Mouse (Mus musculus) thymus, postnatal 36 days (tissue): ENCODE measurements around the gene Gzmm.

ENCODE experiments used
- DNase-seq, 2 experiments: peaks; one replicate each; pipeline ENCODE4 v3.0.0; 2022; ENCODE audit warnings: mixed read lengths in 2 of 2

The Gzmm gene

DNA sequence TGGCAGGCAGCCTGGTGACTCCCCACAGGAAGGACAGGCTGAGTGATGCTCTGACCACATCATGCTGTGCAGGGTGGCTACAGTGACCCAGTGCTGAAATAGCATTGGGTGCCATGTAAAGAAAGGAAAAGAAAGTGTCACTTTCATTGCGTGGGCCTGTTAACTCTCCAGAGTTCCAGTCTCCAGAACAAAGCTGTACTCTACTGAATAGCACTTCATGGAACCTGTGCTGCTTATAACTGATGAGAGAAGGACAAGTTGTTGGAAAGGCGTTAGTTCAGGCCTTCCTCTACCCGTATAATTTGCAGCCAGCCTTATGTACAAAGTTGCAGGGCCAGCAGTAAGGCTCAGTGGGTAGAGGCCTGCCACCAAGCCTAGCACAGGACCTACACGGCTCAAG, at the start of gene Gzmm:
TSS of gene Gzmm (plus strand) at position 301 of the 400 bp plus-strand sequence.
- no peak for DNase-seq

DNA sequence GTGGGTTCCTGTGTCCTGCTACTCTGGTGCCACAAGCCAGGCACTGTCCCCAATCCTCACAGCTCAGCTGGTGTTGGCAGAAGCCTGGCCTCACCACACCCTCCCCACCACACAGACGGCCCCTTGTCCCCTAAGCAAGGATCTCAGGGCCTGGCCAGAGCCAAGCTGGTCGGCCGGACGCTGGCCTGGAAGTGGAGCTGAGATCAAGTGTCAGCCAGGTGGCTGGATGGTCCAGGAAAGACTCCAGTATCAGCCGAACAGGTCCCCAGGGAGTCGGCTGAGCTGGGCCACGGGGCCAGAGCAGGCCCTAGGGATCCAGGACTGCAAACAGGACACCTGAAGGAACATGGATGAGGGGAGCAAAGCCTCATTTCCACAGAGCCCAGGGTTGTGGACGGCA, 43.1 kb upstream of the Gzmm start, which contains the start of gene Odf3l2:
TSS of gene Odf3l2 (minus strand) at position 28 of the 400 bp plus-strand sequence.
- DNase-seq, result no peak

DNA sequence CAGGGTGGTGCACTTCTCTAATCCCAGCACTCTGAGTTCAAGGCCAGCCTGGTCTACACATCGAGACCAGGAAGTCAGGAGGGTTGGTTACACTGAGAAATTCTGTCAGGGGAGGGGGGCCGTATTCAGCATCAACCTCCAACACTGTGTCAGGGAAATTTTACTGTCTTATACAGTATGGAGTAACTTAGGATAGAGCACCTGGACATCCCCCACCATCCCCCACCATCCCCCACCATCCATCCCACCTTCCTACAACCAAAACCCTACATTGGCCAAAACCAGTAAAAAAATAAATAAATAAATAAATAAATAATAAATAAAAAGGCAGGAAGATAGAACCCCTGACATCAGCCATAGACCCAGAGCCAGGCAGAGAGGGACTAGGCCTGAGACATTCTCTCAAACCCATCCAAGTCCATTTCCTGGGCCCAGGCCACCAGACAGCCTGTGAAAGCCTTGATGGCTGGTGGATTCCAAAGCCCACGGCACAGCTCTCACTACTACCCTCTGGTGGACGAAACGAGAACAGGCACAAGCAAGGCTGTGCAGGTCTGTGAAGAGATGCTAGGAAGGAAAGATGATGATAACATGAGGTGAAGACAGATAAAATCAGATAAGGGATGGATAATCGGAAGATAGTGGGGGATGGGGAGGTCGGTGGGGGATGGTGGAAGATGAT, 39.6 kb upstream of the Gzmm start:
- DNase-seq, result peak; percentile 51 to 58

DNA sequence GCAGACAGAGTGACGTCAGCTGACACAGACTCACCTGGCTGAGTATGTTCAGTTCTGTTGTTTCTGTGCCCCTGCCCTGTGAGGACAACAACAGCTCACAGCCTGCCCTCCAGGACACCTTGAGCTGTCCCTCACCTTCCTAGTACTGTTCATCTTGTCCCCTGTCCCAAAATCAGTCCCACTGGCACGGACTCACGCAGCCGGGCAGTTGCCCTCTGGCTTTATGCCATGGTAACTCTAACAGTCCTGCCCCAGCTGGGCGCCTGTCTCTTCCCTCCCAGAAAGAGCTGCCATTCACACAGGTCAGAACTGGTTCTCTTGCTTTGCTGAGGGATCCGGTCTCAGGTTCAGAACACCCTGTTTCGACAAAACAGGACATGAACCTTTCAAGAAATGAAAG, 36.0 kb upstream of the Gzmm start:
- DNase-seq, result no peak

DNA sequence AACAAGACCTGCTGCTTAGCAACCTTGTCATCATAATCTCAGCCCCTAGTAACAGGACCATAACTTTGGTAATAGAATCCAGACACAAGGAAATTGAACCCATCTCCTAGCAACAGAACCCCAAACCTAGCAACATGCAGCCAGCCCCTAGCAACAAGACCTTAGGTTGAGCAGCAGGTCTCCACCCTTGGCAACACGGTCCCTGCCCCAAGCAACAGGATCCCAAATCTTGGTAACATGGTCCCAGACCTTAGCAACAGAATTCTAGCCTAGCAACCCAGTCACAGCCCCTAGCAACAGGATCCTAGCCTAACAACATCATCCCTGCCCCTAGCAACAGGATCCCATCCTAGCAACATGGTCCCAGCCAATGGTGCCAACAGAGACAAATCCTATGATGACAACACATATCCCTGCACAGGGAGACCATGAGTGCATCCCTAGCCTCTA, 33.8 kb upstream of the Gzmm start:
- DNase-seq, result no peak

DNA sequence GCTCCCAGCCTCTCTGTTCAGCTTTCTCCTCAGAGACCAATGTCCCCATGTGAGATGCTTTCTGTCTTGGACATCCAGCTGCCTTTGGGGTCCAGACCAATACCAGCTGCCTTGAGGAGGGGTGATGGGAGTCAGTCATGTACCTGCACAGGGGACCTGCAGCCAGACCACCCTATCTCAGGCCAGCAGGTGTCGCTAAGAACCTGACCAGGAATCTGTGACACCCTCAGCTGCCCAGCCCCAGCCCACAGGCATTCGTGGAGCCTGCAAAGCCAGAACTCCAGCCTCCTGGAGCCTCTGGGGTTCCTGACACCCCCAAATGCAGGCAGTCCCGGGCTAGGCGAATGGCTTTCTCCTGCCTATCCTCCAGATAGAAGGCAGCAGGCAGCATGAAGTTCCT, 30.0 kb upstream of the Gzmm start:
- DNase-seq, result peak; percentile 36 to 48

DNA sequence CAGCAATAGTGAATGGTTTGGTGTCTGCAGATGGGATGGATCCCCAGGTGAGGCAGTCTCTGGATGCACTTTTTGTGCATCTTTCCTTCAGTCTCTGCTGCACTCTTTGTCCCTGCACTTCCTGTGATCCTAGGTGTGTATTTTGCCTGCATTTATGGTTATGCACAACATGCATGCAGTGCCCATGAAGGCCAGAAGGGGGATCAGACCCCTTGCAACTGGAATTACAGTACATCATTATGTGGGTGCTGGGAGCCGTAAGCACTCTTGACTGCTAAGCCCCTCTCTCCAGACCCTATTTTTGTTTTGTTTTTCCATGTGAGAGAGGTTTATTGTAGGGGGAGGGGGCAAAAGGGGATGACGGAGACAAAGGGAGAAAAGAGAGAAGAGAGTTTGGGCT, 28.5 kb upstream of the Gzmm start:
- no peak for DNase-seq

DNA sequence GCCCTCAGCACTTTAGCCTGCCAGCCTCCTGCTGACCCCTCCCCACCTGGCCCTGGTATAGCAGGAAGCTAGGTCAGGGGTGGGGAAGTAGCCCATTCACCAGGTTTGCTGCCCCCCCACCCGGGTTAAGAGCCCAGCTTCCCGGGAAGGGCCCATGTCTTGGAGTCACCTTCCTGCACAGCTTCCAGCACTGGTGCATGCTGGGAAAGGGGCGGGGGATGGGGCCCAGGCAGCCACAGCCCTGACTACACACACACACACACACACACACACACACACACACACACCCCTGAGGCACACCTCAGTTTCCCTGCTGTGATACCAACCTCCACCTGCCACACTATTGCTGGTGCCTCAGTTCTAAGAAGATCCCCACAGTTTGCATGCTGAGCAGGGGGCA, 27.0 kb upstream of the Gzmm start:
- DNase-seq, result no peak

DNA sequence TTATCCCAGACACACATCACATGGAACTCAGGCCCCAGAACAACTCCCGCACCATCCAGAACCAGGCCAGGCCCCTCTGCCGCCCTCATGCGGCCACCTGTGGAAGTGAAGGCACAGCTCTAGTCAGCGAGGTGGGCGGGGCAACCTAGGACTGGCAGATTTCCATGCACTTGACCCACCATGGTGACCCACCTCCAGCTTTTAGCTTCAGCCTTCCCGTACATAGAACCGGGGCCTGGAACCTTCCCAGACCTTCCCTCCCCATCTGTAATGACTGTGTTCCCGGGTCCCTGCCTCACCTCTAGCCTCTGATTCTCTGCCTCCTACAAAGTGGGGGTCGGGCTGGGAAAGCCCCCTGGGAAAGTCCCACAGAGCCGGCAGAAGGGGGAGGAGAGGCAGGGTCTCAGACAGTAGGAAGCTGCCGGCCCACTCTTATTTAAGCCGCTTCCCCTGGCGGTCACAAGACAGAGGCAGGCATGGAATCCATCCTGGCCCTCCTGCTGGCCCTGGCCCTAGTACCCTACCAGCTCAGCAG, 24.6 kb upstream of the Gzmm start, which contains the start of gene Madcam1:
TSS of gene Madcam1 (plus strand) at position 429 of the 535 bp plus-strand sequence.
- peak; percentile 67 to 76 for DNase-seq

DNA sequence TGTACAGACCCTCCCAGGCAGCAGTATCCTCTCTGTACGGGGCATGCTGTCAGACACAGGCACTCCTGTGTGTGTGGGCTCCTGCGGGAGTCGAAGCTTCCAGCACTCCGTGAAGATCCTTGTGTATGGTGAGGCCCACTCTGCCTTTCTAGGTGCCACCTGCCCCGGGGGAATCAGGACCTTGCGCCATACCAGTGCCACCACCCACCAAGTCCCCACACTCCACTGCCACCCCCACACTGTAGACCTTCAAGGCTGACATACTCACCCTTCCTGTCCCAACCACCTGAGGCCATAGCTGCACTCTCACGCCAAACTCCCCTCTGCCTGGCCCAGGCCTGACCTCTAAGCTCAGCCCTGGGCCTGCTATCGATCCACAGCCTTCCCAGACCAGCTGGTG, 23.8 kb upstream of the Gzmm start:
- DNase-seq, result no peak

DNA sequence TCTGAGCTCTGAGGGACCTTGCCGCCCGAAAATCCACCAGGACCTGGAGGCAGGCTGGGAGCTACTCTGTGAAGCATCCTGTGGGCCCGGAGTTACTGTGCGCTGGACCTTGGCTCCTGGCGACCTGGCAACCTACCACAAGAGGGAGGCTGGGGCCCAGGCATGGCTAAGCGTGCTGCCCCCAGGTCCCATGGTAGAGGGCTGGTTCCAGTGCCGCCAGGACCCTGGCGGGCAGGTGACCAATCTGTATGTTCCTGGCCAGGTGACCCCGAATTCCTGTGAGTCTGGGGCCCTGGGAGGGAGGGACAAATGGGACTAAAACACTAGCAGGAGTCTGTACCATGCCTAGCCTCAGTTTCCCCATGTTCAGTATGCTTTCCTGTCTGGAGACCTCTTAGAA, 22.3 kb upstream of the Gzmm start:
- peak in 1 of 2 experiments; percentile 15 for DNase-seq

DNA sequence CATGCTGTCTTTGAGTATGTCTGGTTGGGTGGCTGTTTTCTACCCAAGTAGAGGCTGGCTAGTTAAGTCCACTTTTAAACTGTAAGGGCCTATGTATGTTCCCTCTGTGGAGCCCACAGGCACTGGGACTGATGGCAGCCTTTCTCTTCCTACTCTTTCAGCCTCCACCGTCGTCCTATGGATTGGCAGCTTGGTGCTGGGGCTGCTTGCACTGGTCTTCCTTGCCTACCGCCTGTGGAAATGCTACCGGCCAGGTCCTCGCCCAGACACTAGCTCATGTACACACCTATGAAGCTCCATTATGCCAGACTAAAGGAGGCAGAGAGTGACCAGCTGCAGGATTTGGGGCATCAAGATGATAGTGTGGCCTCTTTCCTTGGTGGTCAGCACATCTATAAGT, 20.7 kb upstream of the Gzmm start:
- DNase-seq, result peak in 1 of 2 experiments; percentile 17

DNA sequence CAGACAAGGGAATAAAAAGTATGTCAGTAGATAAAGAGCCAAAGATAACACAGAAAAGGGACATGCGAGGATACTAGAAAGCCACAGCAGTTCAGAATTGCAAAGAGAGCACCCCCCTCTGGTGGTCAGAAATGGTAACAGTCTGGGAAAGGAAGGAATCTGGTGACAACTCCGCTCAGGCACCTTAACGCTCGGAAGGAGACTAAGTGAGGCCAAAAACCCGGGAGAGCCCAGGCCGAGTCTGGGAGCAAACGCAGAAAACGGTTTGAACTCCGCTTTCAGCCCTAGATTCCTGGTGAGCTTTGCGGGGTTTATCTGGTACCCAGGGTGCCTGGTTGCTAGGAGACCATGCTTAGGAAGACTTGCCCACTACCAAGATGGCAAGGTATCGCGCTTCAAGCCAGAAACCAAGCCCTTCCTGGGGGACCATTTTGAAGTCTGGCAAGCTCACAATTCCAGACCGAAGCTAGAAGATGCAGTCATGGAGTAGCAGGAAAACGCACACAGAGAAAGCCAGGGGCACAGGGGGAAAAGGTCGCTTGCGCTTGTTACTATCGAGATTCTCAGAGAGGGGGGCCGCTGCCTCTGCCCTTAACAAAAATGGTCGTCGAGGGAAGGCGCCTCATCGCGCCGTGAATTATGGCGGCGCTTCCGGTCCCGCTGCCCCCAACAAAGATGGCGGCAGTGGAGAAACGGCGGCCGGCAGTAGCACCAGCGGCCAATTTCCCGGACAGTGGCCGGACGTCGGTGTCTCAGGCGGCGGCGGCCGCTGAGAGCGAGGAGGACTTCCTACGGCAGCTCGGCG, 19.8 kb upstream of the Gzmm start, which contains the start of gene Tpgs1:
TSS of gene Tpgs1 (plus strand) at position 599 of the 805 bp plus-strand sequence.
- DNase-seq, result peak; percentile 84 to 86

DNA sequence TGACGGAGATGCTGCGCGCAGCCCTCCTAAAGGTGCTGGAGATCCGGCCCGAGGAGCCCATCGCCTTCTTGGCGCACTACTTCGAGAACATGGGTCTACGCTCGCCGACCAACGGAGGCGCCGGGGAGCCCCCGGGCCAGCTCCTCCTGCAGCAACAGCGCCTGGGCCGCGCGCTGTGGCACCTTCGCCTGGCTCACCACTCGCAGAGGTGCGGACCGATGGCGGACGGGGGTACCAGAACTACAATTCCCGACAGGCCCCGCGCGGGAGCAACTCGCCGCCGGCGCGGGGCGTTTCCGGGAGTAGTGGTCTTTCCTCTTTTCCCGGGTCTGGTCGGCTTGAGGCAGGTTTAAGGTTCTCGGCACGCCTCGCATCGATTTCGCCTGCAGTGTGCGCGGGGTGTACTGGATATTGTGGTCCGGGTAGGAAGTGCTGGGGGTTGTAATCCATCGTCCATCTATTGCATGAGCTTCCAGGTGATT, 19.2 kb upstream of the Gzmm start:
- peak; percentile 79 to 82 for DNase-seq

DNA sequence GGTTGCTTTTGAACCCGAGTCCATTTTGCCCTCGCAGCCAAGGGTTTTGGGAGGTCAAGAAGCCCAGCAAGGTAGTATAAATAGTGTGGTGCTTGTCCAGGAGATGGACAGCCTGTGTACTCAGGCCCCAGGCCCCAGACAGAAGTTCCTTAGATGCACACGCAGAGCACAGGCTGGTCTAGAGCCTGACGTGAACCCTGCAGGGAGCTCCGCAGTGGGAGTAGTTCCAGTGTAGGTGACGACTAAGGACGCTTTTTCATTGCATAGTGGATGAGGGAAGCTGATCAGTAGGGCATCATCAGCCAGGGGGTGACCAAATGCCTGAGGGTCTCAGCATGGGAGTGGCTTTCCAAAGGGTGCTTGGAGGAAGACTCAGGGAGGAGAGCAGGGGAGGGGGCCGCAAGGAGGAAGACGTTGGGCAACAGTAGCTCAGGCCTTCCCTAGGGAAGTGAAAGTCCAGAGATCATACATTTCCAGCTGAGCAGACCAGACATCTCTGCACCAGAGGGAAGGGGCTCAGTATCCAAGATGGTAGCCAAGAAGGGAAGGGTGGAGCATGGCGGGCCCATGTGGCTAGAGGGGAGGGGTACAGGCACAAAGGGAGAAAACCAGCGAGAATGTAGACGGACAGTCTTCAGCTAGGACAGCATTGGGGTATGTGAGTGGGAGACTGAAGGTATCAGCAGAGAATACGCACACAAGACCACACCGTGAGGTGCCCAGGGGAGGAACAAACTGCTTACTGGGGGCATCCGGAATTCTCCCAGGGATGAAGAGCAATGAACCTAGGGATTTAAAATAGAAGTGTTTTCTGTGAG, 18.5 kb upstream of the Gzmm start:
- DNase-seq, result peak in 1 of 2 experiments; percentile 20

DNA sequence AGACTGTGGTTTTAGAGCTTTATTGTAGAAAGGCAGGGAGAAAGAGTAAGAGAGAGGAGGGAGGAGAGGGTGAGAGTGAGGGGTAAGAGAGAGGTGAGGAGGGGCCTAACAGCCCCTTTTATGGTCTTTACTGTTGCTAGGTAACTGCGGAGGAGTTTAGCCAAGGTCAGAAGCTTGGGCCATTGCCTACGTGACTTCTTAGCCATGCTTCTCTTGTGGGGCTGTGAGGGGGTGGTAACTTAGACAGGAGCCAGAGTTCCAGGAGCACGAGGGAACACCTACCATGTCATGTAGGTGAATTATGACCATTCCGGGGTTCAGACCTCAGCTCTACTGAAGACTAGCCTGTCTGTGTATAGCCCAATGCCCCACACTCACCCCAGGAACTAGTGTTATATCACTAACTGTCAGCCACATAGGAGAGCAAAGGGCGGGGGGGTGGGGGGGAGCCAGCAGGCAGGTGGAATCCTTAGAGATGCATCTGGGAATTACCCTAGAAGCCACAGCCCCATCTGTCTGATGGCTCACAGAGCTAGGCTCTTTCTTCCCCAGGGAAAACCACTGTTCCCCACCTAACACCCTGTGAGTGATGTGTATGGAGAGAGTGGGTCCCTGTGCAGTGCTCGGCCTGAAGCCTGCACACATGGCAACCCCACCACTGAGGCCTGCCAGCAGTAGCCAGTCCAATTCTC, 17.3 kb upstream of the Gzmm start:
- no peak for DNase-seq

DNA sequence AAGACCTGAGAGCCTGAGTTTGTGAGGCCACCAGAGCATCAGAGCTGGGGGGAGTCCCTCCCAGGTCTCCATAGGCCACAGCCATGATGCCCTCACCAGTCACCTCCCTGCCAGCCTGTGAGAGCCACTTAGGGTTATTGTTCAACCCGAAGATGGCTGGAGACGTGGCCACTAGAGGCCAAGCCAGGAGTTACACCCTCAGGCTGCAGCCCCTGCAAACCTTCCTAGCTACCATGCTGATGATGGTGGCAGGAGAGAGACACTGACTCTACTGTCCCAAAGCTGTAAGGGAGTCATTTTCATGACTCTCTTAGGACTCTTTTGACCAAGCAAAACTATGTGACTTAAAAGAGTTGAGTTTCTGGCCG, 16.7 kb upstream of the Gzmm start:
- DNase-seq, result no peak

DNA sequence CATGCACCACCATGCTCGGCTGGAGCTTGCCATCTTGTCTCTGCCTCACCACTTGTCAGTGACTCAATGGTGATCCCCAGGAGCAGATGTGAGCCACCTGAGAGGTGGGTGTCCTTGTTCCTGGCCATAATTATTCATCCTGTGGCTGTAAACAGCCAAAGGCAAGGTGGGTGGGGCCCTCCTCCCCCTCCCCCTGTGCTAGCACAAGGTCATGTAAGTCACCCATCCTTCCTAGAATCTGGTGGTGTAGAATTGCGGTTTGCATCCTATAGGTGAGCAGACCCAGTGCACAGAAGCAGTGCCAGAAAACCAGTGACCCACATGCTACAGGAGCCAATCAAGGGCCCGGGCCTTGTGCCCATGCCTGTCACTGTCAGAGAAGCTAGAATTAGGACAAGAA, 15.8 kb upstream of the Gzmm start:
- no peak for DNase-seq

DNA sequence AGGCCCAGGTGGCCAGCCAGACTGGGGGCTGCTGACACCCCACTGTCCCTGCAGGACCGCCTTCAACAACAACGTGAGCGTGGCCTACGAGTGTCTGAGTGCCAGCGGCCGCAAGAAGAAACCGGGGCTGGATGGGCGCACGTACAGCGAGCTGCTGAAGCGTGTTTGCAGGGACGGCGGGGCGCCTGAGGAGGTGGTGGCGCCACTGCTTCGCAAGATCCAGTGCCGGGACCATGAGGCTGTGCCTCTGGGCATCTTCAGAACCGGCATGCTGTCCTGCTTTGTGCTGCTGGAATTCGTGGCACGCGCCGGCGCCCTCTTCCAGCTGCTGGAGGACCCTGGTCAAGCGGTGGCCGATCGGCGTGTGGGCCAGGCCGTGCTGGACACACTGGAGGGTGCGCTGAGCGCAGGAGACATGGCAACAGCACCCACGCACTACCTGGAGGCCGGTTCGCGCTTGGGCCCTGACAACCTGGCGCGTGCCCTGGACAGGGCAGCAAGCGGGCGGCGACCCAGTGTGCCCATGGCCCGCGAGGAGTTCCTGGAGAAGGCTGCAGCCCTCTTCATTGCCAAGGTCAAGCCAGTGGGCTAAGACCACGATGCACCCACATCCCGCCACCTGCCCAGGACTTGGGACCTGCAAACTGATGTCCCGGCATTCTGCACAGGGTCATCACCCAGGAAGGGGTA, 13.3 kb upstream of the Gzmm start:
- DNase-seq, result no peak

DNA sequence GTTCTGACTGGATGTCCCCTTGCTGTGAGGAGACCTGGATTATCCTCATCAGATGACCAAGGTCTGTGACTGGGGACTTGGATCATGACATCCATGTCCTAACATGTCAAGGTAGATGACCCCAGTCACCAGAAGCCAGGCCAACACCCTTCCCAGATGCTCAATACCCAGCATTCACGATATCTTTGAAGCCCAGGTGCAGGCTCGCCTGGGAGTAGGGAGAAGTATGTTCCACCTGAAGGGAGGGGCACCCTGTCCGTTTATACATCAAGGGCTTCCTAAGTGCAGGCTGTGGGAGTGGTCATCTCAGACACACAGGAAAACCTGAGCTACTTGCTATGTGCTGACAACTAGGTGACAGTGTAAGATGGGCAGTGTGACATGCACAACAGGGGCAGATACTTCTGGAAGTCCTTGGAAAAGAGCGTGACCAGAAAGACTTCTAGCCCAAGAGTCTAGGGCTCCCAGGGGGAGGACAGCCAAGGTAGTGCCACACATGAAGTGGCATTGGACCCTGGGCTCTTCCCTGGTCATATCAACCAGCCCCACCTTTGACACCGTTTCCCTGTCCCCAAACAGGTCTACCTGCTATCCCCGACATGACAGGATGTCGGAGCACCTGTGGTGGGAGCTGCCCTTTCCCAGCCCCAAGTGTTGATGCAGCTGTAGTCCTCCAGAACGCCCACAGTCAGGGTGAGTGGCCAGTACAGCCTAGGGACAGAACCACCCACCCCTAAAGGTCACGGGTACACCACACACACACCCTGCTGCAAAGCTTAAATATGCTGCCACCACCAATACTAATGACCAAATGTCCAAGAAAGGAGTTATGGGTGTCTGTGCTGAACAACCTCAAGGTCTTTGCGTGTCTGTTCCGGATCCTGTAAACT, 8.0 kb upstream of the Gzmm start:
- DNase-seq, result peak in 1 of 2 experiments; percentile 56
